Mouse (Mus musculus) c-Kit-negative CD71-positive TER-119-positive erythroid progenitor cells, embryonic 14.5 days (primary cell): Measurements from ENCODE around the gene Ralgps1.

Experiments used
- DNase-seq: peaks from one replicate; pipeline ENCODE4 v3.0.0-alpha.2; 2013; ENCODE audit warnings: low read depth, low spot score

Ralgps1 gene

DNA sequence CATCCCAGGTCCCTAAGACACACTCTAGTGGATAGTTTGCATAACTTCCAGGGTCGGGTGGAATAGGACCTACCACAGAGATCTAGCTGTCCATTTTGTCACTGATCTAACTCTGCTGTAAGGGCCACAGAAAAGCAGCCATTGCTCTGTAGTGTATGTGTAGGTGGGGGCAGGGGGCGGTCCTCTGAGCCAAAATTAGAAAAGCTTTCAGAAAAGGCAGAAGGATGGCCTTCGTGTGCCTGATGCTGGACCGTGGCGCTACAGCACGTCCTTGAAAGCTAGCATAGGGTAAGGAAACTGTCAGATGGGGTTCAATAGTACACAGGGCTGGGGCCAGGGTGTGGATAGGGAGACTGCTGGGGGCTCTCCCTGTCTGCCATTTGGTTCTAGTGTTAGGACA, 126.4 kb downstream of the Ralgps1 start:
- DNase-seq: no peak

DNA sequence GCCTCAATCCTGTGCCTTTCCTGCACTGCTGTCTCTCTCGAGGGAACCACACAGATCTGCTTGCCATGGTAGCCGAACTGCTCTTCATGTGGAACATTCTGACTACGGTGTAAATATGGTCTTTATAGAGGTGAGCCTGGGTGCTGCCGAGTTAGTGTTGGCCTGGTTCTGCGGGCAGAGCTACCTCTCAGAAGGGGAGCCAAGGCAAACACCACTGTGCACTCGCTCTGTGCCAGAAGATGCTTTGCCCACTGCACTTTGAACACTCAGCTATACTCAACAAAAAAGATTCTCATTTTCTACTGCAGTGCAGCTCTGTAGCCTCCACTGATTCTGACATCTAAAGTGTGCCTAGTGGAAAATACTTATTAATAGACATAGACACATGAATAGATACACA, 133.7 kb downstream of the Ralgps1 start:
- no peak for DNase-seq

GRCm38 (mm10) chr2:33234848-33235247, 136.4 kb downstream of the Ralgps1 start:
- DNase-seq: no peak

DNA sequence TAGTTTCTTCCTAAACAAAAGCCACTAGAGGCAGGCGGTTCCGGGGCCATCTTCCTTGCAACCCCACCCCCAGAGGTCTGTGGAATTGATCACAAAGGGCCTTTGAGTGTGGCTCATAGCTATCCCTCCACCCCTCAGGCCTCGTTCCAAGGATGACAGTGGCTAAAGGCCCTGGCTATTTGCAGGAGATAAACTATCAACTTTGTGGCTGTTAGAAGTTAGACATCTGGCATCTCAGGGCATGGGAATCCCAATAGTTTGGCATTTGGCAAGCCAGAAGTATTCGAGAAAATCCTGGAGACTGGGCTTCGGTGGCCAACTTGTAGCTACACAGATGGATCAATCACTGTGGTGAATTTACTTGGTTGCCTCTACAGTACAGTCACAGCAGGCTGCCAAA, 137.4 kb downstream of the Ralgps1 start:
- DNase-seq: no peak

- DNase-seq: no peak
Measured at GRCm38 (mm10) chr2:33232782-33233570, 138.3 kb downstream of the Ralgps1 start.

DNA sequence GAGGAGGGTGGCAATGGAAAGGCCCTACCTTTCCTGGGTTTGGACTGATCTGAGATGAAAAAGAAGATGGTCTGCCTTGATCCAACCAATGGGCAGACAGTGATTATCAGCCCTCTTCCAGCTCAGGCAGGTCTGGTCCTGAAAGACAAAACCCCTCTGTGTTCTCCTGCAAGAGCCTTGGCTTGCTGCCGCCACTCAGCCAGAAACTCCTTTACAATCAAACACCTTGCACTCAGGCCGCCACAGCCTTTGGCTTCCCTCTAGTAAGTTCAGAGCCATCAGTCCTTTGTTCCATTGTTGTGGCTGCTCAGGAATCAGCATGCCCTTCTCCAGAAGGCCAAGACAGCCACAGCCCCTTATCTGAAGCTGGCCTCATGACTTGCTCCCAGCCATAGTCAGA, 139.5 kb downstream of the Ralgps1 start:
- DNase-seq: no peak

DNA sequence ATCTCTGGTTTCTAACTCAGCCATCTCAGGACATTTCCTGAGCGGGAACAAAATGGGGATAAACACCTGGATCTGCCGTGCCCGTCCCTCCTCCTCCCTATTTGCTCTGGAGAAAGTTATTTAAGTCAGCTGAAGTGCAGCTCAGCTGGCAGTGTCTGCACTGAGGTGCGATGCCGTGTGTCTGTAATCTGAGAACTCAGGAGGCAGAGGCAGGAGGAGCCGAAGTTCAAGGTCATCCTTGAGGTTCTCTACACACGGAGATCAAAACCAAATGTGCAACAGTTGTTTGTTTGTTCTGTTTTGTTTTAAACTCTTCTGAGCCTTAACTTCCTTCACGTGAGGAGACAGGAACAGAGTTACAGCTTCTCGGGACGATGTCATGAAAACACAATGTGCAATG, 140.6 kb downstream of the Ralgps1 start:
- DNase-seq: no peak

GRCm38 (mm10) chr2:33228551-33228950, 142.7 kb downstream of the Ralgps1 start:
- no peak for DNase-seq

DNA sequence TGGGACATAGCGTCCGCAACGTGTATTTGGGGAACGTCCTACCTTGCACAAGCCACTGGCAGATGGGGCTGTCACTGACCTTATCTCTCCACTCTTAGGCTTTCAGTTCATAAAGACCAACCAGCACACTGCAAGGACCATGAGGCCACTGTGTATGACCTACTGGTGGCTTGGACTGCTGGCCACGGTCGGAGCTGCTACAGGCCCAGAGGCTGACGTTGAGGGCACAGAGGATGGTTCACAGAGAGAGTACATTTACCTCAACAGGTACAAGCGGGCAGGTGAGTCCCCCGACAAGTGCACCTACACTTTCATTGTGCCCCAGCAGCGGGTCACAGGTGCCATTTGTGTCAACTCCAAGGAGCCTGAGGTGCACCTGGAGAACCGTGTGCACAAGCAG, 143.2 kb downstream of the Ralgps1 start:
- DNase-seq: no peak

DNA sequence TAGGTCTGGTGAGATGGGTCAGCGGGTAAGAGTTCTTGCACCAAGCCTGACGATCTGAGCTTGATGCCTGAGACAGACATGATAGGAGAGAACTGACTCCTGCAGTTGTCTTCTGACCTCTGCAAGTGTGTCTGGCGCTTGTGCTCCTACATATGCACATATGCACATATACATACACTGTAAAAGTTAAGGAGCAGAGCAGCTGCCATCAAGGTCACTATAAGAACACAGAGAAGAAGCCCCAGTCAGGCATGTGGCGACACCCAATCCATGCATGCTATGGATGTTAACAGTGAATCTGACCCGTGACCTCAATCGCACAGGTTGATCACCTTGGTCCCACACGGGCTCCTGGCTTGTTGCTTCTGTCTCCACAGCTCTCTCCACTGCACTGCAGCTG, 145.4 kb downstream of the Ralgps1 start:
- DNase-seq: no peak

- no peak for DNase-seq
Measured at GRCm38 (mm10) chr2:33223656-33224358, 147.5 kb downstream of the Ralgps1 start.

DNA sequence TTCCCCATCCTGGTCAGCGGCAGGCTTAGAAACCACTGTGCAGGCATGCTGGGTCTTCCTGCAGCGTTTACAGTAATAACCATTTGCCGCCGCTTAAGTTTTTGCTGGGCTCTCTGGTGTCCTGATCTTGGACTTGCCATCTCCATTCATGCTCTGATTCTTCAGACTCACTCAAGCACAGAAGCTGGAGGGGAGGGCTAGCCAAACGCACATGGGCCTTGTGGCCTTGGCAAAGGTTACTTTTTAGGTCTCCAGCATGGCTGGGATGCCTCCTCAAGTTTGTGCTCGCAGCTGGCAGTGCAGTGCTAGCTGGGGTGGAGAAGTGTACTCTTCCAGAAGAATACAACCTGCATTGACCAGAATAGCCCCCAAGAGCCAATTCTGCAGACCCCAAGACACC, 148.8 kb downstream of the Ralgps1 start:
- no peak for DNase-seq

DNA sequence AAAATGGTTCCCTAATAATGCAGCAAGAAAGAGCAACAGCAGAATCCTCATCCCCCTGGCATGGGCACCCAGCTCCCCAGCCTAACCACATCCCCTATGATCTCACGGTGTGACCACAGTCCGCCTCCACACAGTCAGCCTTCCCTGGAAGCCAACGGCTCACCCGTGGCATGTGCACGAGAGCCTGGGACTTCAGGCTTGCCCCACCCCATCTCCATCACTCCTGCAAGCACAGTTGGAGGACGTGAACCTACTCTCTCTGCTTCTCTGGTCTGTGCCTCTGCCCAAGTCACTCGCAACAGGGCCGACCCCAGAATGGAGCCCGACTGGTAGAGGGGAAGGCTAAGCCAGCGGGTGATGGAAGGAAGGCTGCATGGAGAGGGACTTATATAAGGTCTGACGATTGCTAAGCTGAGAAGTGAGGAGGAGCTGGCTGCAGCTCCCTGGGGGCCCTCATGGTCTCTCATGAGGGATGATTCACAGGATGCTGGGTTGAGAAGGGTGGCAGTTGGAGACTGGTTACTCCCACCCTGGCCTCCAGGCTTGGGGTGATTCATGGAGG, 149.9 kb downstream of the Ralgps1 start:
- DNase-seq: no peak

DNA sequence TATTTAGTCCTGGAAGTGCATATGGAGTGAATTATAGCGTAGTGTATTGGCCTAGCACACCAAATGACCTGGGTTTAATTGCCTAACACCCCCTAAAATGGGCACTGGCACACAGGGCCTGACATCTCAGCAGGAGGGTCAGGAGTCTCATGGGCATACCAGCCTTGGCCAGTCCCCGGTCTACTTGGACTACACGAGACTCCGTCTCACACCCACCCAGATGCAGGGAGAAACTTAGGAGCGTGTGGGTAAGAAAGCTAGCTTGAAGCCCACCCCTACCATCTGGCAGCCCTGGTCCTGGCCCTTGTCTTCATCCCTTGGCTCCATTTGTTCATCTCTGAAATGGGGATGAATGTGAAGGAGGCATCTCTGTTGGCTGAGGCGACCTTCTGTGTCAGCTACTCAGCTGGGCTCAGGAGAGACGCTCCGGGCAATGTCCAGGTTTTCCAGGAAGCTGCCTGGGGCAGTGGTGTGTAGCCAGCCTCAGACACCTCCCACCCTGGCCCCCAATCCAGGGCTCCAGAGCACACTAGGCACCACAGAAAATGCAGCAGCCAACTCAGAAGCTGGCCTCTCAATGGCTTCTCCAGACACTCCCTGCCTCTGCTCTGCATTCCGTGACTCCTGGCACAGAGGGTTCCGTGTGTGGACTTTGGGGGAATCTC, 150.5 kb downstream of the Ralgps1 start:
- DNase-seq: no peak

DNA sequence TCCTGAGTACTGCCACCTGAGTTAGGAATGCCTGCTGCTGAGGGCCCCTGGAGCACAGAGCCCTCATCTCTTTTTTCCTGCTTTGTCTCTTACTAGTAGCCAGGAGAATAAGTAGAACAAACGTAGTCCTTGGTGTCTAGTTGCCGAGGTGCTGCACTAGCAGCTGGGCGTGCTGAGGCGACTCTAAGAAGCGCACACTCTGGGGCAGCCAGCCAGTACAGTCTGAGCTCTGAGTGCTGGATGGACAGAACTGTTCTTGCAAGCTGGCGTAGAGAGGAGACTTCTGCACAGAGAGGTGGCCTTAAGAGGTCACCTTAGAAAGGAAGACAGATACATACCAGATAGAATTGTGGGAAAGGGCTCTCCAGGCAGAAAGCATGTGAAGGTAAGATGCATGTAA, 151.0 kb downstream of the Ralgps1 start:
- DNase-seq: no peak

GRCm38 (mm10) chr2:33219637-33220036, 151.6 kb downstream of the Ralgps1 start:
- DNase-seq: no peak

- DNase-seq: no peak
Measured at GRCm38 (mm10) chr2:33218903-33219625, 152.2 kb downstream of the Ralgps1 start.

DNA sequence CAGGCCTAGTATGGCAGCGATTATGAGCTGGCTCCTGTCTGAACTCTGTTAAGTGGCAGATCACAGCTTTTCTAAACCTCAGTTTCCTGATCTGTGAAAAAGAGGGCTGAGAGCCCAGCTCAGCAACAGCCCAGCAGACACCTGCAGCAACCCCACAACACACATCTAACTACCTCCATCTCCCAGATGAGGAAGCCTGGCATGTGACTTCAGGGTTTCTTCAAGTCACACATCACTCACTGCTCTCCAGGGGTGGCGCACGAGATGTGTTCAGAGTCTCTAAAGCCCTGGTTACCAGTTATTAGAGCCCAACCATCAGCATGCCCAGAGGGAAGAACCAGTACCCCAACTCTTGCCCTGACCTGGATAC, 153.9 kb downstream of the Ralgps1 start:
- no peak for DNase-seq

DNA sequence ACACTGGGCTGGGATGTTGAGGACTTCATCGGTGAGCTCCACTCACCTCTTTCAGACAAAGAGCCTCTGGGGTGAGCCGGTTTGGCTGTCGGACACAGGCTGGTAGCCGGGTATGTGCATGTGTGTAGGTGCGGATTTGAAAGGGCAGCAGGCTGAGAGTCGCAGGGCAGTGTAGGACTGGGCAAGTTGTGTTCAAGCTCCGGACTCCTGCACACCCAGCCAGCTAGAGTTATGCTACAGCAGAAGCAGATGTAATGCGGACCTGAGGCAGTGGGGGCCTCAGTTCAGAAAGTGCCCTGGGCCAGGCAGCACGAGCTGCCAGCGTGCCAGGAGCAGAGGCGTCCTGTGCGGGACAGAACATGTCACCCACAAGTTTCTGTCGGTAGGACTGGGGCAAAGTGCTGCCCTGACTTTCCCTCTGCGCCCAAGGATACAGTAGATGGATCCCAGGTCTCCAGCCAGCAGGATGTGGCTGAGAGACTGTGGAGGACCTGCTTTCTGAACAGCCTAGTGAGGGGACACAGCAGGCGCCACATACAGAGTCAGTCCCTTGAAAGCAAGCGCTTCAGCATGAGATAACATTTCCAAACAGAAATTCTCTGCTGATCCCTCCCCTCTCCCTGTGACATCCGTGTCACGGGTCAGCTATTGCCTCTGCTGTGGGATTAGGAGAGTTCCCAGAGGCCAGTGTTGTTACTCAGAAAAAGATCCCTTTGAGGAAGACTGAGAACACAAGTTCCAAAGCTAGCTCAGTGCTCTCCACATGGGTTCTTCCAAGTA, 154.5 kb downstream of the Ralgps1 start:
- no peak for DNase-seq

DNA sequence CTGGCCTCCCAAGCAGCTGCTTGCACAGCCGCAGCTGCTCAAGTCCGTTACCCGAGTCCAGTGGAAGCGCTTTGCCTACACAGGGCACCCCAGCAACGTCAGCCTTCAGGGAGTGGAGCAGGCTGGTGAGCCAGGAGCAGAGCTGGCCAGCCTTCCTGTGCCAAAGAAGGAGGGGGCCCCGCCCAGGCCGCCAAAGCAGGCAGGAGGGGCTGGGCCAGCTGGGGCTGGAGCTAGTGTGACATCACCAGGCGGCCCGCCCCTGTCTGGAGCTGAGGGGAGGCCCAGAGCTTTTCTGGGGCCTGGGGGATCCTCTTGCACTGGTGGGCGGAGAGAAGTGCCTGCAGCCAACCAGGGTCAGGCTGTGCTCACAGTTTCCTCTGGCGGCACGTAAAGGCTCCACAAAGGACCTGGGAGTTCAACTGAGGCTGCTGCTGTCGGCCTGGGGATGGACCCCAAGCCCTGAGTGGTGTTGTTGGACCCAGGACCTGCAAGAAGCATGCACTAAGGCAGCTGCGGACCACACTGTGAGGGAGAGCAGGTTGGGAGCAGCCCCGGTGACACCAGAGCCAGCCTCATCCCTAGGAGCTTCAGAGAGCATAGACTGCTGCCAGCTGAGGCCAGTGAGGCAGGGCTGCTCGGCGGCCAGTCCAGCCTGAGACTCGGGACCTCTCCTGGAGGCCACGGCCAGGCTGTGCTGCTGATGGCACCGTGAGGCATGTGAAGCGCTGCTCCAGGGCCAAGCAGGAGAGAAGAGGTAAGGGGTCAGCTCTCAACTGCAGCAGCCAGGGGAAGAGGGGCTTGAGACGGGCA, 155.4 kb downstream of the Ralgps1 start, which contains the start of gene Angptl2:
TSS of gene Angptl2 (plus strand) at position 370 of the 810 bp plus-strand sequence.
- no peak for DNase-seq
